Mouse (Mus musculus) retina, postnatal 7 days (tissue): Measurements from ENCODE around the gene Scarf2.
A peak's percentile ranks its signal among the peaks of the same experiment; 100 is the strongest.

Experiments
- DNase-seq: peaks from one replicate; pipeline ENCODE4 v3.0.0-alpha.2; 2012; ENCODE audit warnings: low read depth, low spot score

Scarf2 gene

DNA sequence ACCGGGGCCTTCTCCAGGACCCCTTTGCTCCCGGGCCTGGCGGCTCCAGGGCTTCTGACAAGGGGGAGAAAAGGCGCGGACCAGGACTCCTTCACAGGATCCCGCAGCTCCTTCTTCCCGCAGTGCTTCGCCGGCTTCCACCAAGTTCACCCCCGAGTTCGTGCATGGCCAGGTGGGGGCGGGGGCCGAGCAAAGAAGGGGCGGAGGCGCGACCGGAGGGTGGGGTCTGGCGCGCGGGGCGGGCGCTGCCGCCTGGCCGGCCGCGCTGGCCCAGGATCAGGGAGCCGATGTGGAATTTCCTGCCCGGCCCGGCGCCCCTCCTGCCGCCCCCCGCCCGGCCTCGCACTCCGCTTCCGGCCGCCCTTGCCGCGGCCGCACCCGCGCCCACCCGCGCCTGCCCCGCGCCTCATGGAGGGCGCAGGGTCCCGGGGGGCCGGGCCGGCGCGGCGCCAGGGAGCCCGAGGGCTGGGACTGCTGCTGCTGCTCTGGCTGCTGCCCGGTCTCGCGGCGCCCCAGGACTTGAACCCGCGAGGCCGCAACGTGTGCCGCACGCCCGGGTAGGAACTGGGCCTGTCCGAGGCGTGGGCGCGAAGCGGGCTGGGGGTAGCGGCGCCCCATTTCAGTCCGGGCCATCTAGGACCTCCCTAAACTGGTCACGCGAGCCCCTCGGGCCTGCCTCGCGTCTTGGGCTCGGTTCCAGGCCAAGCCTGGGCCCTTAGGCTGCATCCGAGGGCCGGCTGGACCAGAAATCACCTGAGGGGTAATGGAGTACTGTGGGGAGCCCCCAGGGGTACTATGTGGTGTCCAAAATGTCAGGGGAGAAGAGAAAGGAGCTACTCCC, at the start of gene Scarf2:
TSS of gene Scarf2 (plus strand) at position 312 of the 841 bp plus-strand sequence.
- DNase-seq, result no peak

DNA sequence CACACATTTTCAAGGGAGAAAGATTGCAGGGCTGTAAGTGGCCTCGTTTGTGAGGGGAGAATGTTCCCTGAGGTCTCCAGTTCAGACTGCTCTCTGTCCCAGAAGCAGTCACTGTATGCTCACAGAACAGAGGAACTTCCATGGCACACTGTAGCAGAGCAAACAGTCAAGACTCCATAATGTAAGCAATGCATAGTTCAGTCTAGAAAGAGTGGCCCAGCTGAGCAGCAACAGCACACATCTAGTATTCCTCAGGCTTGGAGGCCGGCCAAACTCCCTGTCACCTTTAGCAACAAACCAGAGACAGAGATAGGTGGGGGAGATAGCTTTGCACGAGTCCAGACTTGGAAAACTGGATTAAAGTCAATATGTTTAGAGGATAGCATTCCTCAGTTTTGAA, 44.1 kb upstream of the Scarf2 start:
- no peak for DNase-seq

DNA sequence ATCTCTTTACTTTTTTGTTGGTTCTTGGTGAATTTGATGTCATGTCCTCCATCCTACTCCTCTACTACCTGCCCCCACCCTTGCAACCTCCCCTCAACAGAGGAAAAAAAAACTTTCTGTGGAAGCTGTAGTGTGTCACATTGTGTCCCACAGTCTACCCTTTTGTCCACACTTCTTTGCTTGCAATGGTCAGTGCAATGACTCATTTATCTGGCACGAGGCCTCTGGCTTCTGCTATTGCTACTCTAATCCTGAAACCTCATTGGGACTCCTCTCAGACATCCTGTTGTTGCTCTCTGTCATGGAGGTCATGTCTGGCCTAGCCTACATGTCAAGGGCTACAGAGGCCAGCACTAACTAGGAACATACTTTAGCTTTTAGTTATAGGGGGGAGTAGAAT, 43.4 kb upstream of the Scarf2 start:
- DNase-seq, result no peak

DNA sequence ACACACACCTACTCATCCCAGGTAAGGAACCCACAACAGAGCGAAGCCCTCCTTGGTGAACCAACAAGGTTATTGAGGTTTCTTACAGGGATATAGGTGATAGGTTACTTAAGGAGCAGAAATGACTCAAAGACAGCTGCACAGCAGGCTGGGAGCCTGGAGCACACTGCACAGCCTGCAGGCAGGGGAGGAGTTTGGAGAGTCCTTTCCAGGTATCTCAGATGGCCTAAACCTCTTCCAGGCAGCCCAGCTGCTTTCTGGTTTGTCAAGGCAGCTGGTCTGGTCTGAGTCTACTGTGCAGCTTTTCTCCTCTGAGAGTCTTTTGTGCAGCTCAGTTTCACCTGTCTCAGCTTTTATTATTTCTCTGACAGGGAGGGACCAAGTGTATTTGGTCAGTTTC, 39.3 kb upstream of the Scarf2 start:
- DNase-seq, result no peak

DNA sequence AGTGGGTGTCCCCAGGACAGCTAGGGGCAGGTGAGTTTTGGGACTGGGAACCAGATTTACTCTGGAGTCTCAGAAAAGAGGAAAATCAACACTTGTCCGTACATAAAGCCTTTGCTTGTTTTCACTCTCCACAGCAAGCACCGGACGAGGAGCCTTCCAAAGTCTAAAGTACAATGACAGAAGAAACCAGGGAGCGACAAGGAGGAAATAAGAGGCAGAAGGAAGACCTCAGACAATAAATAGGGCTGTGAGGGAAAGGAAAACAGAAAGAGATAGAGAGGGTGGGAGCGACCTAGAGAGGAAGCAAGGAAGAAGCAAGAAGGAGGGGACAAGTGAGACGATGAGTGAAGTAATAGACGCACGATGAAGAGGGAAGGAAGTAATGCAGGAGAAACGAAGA, 38.2 kb upstream of the Scarf2 start:
- DNase-seq, result no peak

DNA sequence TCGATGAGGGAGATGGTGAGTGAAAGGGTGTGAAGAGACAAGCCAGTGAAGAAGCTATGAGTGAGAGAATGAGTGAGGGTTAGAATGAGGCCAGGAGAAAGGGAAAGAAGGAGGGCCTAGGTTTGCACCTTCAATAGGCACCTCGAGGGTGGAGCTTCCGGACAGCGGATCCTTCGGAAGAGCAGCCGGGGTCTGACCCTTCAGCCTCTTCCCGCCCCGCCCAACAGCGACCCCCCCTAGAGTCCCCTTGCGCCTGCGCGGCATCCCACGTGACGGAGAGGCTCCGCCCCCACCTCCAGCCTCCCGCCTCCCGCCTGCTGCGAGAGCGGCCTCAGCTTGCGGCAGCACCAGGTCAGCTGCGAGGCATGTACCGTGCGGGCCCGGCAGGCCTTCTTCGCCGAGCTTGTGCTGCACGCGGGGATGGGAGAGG, 37.7 kb upstream of the Scarf2 start, which contains the start of gene Klhl22:
TSS of gene Klhl22 (plus strand) at position 275 of the 430 bp plus-strand sequence.
- peak; percentile 88 for DNase-seq

DNA sequence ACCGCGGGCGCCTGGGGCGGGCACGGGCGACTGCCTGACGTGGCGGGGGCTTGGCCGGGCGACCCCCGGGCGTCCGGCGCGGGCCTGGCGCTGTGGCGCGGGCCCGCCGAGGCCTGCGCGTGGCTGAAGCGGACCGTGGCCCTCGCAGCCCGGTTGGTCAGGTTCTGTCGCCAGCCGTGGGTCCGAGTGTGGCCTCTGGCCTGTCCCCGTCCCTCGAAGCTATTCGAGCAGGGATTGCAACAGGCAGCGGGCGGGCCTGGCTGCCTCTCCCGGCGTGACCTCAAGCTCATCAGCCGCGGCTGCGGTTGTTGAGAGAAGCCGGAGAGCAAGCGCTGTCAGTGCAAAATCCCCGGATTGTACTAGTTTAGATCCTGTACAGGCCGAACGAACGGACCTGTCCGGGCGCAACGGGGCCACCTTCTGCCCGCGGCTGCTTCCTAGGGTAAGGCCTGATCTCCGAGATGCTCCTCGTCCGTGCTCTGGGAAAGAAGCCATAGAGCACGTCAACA, 37.2 kb upstream of the Scarf2 start:
- no peak for DNase-seq

DNA sequence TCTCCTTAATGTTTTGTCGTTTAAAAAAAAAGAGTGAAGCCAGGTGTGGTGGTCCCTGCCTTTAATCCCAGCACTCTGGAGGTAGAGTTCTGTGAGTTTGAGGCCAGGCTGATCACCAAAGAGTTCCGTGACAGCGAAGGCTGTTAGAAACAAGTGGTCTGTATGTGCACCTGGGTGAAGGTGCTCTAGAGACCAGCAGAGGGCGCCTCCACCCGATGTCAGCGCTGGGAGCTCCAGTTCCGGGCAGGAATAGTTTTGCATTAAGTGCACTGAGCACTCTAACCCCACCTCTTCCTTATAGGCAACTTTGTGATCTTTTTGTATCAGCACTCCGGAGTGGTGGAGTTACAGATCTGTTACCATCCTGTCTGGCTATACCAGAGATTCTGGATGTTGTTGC, 36.4 kb upstream of the Scarf2 start:
- no peak for DNase-seq

DNA sequence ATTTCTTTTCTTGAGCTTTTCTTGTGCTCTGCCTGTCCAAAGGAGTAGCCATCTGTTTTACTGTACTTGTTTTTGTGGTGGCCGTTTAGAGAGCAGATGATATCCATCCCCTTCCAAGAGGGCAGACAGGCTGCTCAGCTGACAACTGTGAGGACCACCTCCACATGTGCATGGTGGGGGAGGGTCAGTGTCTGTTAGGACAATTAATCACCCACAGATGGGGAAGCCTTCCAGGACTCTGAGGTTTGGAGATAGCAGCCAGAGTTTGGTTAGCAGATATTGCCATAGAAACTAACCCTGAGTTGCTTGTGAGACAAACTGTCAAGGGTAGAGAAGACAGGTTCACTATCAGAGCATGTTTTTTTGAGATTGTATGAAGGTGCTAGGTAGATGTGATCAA, 36.0 kb upstream of the Scarf2 start:
- DNase-seq, result no peak

DNA sequence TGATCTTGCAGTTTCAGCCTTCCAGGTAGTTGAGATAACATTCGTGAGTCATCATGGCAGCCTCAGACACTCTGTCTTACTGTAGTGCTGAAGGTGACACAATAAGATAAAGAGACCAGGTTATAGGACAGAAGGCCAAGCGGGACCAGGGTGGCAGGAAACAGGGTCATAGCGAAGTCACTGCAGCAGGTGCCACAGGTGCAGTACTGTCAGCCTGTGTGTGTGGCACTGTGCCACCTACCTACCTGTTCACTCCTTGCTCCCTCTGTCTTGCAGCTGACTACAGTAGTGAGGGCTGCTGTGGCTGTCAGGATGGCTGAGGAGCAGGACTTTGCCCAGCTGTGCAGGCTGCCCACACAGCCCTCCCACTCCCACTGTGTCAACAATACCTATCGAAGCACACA, 33.0 kb upstream of the Scarf2 start:
- no peak for DNase-seq

DNA sequence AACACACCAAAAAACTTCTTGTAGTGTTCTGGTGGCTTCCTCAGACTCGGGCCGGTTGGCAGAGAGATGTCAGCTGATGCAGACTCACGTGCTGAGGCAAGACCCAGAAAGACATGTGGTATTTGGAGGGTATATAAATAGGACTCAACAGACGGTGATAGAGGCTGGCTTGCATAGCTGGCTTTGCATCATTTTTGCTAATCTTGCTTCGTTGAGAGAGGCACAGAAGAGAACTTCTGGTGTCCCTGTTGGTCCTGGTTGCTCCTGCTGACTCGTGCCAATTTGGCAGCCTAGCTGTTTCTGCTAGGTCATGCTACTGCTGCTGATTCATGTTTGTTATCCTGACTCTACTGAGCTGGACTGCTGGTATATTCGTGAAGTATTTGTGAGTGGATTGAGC, 28.2 kb upstream of the Scarf2 start:
- no peak for DNase-seq

DNA sequence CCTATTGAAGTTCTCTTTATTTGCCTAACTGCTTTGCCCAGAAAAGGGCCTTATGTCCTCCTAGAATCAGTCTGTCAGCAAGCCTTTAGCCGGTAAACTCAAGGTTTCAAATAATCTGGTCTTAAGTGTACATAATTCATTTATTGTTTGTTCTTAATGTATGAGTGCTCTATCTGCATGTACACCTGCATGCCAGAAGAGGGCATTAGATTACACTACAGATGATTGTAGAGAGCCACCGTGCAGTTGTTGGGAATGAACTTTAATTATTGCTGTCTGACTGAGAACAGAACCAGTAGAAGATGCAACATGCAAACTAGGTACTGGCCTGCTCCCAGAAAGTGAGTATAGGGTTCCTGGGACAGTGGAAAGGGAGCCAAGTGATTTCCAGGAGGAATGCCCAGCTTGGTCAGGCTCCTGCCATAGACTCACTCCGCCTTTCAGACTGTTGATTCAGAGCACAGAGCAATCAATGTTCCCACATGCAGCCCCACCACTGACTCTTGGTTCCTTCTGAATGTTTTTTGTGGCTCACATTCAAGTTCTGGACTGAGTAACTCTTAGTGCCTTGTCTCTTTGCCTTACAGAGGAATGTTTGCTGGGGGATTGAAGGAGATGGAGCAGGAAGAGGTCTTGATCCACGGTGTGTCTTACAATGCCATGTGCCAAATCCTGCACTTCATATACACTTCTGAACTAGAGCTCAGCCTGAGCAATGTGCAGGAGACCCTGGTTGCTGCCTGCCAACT, 25.8 kb upstream of the Scarf2 start:
- DNase-seq, result no peak

DNA sequence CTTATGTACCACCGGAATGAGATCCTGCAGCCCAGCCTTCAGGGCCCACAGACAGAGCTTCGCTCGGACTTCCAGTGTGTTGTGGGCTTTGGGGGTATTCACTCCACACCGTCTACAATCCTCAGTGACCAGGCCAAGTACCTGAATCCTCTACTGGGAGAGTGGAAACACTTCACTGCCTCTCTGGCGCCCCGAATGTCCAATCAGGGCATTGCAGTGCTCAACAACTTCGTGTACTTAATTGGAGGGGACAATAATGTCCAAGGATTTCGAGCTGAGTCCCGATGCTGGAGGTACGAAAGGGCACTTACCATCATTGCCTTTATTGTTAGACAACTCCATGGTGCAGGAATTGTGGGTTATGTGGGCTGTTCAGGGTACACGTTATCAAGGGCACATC, 20.3 kb upstream of the Scarf2 start:
- DNase-seq, result no peak

DNA sequence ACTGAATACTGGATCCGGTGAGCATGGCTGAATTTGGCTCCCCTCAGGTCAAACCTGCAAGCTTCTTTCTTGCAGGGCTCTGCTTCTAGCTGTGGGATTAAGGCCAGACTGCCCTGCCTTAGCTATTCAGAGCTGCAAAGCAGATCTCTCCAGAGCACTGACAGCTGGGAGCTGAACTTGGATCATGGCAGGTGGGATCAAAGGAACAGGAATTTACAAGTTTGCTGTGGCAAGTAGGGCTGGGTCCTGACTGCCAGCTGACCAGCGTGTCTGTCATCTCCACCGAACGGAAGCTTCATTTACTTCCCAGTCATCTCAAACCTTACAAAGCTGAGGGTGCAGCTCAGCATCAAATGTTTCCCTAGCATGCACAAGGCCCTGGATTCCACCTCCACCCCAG, 18.9 kb upstream of the Scarf2 start:
- no peak for DNase-seq

DNA sequence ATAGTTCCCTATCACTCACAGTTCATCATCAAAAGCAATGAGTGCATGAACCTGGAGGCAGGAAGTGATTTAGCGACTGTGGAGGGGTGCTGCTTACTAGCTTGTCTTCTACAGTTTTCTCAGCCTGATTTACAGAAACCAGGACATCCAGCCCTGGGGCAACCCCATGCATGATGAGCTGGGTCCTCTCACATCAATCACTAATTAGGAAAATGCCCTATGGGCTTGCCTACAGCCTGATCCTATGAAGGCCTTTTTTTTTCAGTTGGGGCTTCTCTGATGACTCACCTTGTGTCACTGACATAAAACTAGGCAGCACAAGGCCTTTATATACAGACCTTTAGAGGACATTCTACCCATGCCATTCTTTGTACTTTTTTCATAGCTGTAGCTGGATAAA, 17.4 kb upstream of the Scarf2 start:
- no peak for DNase-seq

DNA sequence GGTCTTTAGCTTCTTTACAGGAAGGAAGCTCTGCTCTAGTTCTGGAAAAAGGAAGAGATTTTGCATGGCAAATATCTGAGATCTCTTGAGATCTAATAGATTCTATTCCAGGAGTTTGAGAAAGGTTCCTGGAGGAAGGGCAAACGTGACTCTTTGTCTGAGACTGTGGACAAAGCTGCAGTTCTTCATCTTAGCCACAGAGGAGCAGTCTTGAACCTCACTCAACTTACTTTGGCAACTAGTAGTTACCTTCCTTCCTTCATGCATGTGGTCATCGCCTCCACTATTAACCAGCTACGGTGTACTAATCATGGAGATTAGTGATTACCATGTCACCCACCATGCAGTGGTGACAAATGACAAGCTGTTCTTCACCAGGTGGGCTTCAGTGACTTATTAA, 11.7 kb upstream of the Scarf2 start:
- DNase-seq, result no peak

DNA sequence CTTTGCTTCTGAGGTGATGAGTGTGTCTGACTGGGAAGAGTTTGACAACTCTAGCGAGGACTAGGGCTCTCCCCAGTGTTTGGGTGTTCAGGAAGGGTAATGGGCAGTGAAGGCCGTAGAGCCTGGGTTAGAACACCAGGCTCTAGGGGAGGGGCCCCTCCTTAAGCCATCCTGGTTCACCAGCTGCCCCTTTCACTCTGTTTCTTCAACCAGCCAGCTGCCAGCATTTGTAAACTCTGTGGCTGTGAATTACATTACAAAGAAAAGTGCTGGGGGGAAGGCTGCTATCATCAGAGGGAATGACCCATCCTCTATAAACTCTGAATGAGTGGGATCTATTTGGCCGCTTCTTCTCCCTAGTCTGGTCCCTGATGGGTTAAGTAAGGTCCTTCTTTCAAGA, 4.4 kb upstream of the Scarf2 start:
- DNase-seq, result no peak

DNA sequence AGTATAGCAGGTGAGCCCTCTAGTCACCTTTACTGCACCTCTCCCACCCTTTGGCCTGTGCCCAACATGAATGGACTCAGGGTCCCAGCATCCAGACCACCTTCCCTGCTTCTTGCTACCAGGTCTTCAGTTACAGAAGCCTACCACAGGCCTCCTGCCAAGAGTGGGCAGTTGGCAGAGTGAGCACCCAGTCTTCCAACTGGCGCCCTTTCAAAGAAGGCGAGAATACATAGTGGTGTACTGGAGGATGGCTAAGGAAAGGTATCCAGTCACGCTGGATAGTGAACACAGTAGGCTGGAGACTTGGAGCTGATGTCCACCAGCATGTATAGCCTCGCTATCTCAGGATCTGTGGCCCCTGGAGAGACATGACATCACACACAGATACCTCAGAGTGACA, 3.0 kb upstream of the Scarf2 start:
- DNase-seq, result no peak

DNA sequence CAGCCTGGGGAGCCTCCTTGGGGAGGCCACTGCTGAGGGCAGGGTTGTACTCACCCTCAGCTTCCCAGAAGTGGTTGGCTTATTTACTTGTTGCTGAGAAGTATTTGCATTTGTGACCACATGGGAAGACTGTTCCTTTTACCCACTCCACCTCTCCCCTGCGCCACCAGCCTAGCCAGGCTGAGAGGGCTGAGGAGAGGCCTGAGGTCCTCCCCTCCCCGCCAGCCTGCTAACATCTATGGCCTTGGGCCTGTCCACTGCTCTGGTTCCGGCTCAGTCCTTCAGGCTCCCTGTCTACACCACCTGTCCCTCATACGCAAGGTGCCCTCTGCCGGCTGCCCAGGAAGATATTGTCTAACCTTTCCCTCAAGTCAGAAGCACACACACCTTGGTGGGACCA, 1.4 kb upstream of the Scarf2 start:
- DNase-seq, result no peak

DNA sequence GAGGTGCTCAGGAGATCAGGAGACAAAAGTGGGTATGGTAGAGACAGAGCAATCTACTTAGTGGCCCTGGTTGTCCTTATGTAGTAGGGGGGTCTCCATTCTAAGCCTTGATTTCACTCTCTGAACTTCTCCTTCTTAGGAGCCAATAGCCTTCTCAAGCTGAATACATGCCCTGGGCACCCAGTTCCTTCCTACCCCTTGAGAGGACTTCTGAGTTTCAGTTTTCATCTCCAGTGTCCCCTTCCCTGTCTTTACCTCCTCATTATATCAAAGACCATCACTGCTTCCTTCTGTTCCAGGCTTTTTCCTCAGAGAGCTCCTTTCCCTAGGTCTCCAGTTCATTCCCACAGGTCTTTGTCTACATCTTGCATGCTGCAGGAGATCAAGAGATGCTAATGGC, 563 bp upstream of the Scarf2 start:
- DNase-seq, result no peak

DNA sequence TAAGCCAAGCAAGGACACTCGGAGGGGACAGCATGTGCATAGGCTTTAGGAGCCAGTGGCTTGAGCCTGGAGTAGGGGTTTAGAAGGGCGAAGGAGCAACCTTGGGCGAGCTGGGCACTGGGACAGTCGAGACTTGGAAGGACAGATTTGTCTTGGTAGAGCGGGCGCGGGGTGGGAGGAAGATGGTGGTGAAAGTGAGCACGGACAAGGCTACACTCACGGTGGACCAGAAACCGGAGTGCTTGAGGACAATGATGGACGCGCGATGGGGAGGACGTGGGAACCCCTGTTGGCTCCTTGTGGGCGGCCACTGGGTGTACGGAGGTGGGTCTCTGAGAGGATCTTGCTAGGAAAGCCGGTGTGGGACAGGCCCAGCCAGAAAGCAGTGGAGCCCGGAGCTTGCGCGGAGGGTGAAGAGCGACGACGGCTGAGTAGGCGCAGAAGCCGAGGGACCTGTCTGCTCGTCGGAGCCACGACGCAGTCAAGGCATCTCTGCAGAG, 780 bp downstream of the Scarf2 start:
- DNase-seq, result no peak

DNA sequence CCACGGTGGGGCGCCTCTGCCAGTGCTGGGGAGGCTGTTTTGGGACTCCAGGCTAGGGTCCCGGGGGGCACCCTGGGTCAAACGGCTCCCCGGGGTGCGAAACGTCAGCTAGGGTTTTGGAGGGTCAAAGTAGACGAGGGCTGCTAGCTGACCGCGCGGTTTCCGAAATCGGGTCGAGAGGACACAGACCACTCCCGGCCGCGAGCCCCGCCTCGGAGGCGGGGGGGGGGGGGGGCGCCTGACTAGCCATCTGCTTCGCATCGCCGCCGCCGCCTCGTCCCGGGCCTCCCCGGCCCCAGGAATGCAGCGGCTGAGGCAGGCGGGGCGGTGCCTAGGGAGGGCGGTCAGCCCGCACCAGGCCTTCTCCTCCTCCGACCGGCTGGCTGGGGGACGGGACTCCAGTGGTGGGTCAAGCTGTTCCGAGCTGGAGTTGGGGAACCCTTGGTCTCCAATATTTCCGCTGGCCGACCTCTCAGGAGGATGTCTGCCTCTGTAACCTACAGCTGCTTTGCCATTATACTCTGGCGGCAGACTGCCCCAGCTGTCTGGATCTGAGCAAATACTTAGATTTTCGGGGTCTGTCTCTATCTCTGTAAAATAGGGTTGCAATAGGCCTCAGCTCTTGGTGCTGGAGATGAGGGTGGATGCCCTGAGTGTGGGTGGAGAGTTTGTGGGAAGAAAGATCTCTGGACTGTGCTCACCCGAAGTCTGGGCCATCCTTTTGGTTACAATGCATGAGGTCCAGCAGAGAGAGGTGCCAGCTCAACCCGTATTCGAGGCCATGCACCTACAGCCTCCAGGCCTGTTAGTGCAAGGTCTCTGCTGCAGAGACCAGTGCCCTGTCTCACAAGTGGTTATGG, 1.5 kb downstream of the Scarf2 start:
- DNase-seq, result no peak
